Mouse (Mus musculus) spleen, adult 2 months (tissue): Measurements from ENCODE around the gene Dph6. TPM values are rescaled to one million over a fixed set of nuclear protein-coding genes. Genes with fewer than 3 reads are reported as not detected.

Experiments
- DNase-seq, 2 experiments: peaks; one replicate each; pipeline versions ENCODE4 v3.0.0 to v3.0.0-alpha.2; 2012 to 2021; ENCODE audit warnings: low spot score in 2 of 2, low read depth in 1 of 2
- H3K27ac ChIP-seq: fragments of 200-500 bp; 2 replicates; pipeline ENCODE4 v1.5.1; 2012; ENCODE audit warnings: low read length, inconsistent platforms; ENCODE audit not compliant: insufficient read depth
- H3K27me3 ChIP-seq: fragments of 200-500 bp; 2 replicates; pipeline ENCODE4 v1.6.1; 2012; ENCODE audit warnings: mild to moderate bottlenecking, moderate library complexity, low read length, inconsistent platforms; ENCODE audit not compliant: control insufficient read depth, insufficient read depth
- H3K36me3 ChIP-seq: fragments of 200-500 bp; 2 replicates; pipeline ENCODE4 v1.6.1; 2012; ENCODE audit warnings: mild to moderate bottlenecking, low read length, inconsistent platforms; ENCODE audit not compliant: control insufficient read depth, insufficient read depth
- H3K4me1 ChIP-seq: fragments of 200-500 bp; 2 replicates; pipeline ENCODE4 v1.6.1; 2011; ENCODE audit warnings: inconsistent platforms; ENCODE audit not compliant: control insufficient read depth, insufficient read depth, insufficient read length
- H3K4me3 ChIP-seq: fragments of 200-500 bp; 2 replicates; pipeline ENCODE4 v1.5.1; 2011; ENCODE audit warnings: mild to moderate bottlenecking, inconsistent platforms; ENCODE audit not compliant: insufficient read depth, insufficient read length; ENCODE audit errors: extremely low read depth
- CTCF ChIP-seq: fragments of 200-500 bp; IDR thresholded peaks from 2 replicates; pipeline ENCODE4 v1.5.1; 2011; ENCODE audit warnings: mild to moderate bottlenecking, inconsistent platforms; ENCODE audit not compliant: insufficient read depth, insufficient read length, insufficient replicate concordance; ENCODE audit errors: extremely low read depth
- POLR2A ChIP-seq: fragments of 200-500 bp; IDR thresholded peaks from 2 replicates; pipeline ENCODE4 v1.6.1; 2011; ENCODE audit warnings: low read depth, low read length, inconsistent platforms
- WGBS: fragments of 180-500 bp; shearing (Covaris S2); methylation state at CpG from one replicate; pipeline ENCODE4 v1.1.7; 2018; 5-methylcytosine and 5-hydroxymethylcytosine counted together
- polyA plus RNA-seq: library from polyadenylated mRNA; depleted of rRNA; stranded (reverse); fragments of >200 nt; gene quantifications from 2 replicates; pipeline ENCODE4 v1.2.3, GENCODE M21; 2012

Gene Dph6
- polyA plus RNA-seq, 1 experiment = 7.0 TPM

DNA sequence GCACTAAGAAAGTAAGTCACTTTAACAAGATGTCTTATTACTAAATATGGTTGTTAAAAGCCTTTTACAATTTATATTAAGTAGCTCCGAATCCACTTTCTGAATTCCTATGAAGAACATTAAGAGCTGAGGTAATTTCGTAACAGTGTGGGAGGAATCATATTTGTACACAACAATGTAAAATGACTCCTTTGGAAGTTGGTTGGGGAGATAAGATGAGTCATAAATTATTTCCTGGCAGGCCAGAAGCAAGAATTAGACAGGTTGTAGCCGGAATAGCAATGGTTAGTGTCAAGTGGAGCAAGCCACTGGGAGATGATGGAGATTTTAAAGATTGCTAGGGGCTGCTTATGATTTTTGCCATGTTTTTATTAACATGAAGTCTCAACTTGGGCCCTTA, 16.2 kb upstream of the Dph6 start:
- no peaks in the 10 kb centered on the region for H3K36me3 ChIP-seq
- H3K27me3 ChIP-seq = no peaks in the 10 kb centered on the region
- H3K27ac ChIP-seq = no peak overlapping the region
- DNase-seq = no peak
- no peak overlapping the region for H3K4me3 ChIP-seq
- TF ChIP-seq POLR2A (no peak), CTCF (no peak)
- peaks cover 3% of the 10 kb centered on the region; the same call in 1 of the 2 replicates for H3K4me1 ChIP-seq
- WGBS = 79% methylated on average over 3 of the region's 3 CpGs

GRCm38 (mm10) chr2:114658954-114659353, 4.2 kb upstream of the Dph6 start:
- Histone ChIP-seq H3K4me1 (no peaks in the 10 kb centered on the region), H3K27ac (no peak overlapping the region), H3K4me3 (no peak overlapping the region), H3K36me3 (no peaks in the 10 kb centered on the region), H3K27me3 (no peaks in the 10 kb centered on the region)
- DNase-seq = no peak
- WGBS = 86% methylated on average over 2 of the region's 2 CpGs
- TF ChIP-seq POLR2A = no peak
- no peak for TF ChIP-seq CTCF

DNA sequence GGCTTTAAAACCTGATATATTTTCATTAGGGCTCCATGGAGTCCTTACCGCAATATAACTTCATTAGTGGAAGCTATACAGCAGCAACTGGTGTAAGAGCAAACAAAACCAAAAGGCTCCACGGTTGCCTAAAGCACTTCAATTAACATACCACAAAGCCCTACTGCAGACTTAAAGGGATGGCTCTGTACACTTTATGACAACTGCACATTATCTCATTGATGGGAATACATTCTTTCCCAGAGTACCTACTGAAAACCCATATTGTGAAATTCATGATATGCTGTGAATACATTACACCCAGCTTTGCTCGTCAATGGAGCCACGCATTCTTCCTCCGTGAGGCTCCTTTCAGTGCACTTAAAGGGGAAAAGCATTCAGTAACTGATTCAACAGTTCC, 8.5 kb downstream of the Dph6 start:
- Histone ChIP-seq H3K4me1 (no peaks in the 10 kb centered on the region), H3K27ac (no peak overlapping the region), H3K4me3 (no peak overlapping the region), H3K27me3 (no peaks in the 10 kb centered on the region), H3K36me3 (no peaks in the 10 kb centered on the region)
- no peak for DNase-seq
- no peak for TF ChIP-seq CTCF
- no peak for TF ChIP-seq POLR2A
- WGBS = 94% methylated on average over 5 of the region's 5 CpGs

- H3K4me1 ChIP-seq = no peaks in the 10 kb centered on the region
- no peak for TF ChIP-seq POLR2A
- no peak for TF ChIP-seq CTCF
- WGBS = 95% methylated on average over 2 of the region's 2 CpGs
- no peak overlapping the region for H3K27ac ChIP-seq
- H3K36me3 ChIP-seq = no peaks in the 10 kb centered on the region
- no peaks in the 10 kb centered on the region for H3K27me3 ChIP-seq
- DNase-seq = no peak
- H3K4me3 ChIP-seq = no peak overlapping the region
Observed at GRCm38 (mm10) chr2:114643832-114644231, 10.9 kb downstream of the Dph6 start.

- Histone ChIP-seq H3K4me3 (no peak overlapping the region), H3K36me3 (no peaks in the 10 kb centered on the region), H3K27me3 (no peaks in the 10 kb centered on the region), H3K27ac (no peak overlapping the region), H3K4me1 (no peaks in the 10 kb centered on the region)
- DNase-seq = no peak
- WGBS = 79% methylated on average over 4 of the region's 4 CpGs
- TF ChIP-seq POLR2A (no peak), CTCF (no peak)
Observed at GRCm38 (mm10) chr2:114624683-114625082, 30.1 kb downstream of the Dph6 start.

GRCm38 (mm10) chr2:114622550-114622939, 32.2 kb downstream of the Dph6 start:
- Histone ChIP-seq H3K4me3 (no peak overlapping the region), H3K27me3 (no peaks in the 10 kb centered on the region), H3K4me1 (no peaks in the 10 kb centered on the region), H3K27ac (no peak overlapping the region), H3K36me3 (no peaks in the 10 kb centered on the region)
- WGBS = 60% methylated on average over 2 of the region's 2 CpGs
- TF ChIP-seq POLR2A = no peak
- TF ChIP-seq CTCF = no peak
- no peak for DNase-seq

GRCm38 (mm10) chr2:114621781-114622549, 32.8 kb downstream of the Dph6 start:
- Histone ChIP-seq H3K36me3 (no peaks in the 10 kb centered on the region), H3K4me1 (no peaks in the 10 kb centered on the region), H3K4me3 (no peak overlapping the region; the same call in 1 of the 2 replicates), H3K27me3 (no peaks in the 10 kb centered on the region), H3K27ac (no peak overlapping the region)
- TF ChIP-seq CTCF = no peak
- no peak for TF ChIP-seq POLR2A
- DNase-seq = no peak
- WGBS = 82% methylated on average over 5 of the region's 5 CpGs
